Mouse (Mus musculus): Measurements from ENCODE around the gene Gm33543. TPM values are rescaled to one million over a fixed set of nuclear protein-coding genes. Genes with fewer than 3 reads are reported as not detected.

Gene Gm33543
- polyA plus RNA-seq, 1 experiment from 2014 or later: not detected

DNA sequence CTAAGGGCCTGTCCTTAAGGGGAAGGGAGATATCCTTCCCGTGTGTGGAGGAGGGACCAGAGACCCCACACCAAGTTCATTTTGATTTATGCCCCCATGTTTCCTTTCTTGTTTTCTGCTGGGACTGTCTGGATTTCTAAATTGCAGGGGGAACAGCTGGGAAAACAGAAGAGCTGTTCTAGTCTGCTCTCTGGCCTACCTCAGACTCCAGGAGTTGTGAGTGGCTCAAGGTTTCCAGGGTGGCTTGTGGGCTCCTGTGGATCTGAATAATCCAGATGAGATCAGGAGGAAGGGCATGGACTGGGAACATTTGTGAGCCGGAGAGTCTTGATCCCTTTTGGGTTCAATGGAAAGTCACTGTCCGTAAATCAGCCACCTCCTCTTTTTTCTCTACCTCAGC, 17.1 kb downstream of the Gm33543 start:
- H3K27ac ChIP-seq: no peak overlapping the region
- 57% methylated on average over 3 of the region's 3 CpGs for whole genome bisulfite sequencing
- H3K9me3 ChIP-seq (replicated peaks): no peaks in the 10 kb centered on the region
- no peak overlapping the region for H3K4me3 ChIP-seq
- no peaks in the 10 kb centered on the region for H3K36me3 ChIP-seq
- no peak overlapping the region for H3K4me2 ChIP-seq (replicated peaks)
- ATAC-seq (ENCODE audit: low FRiP score): no peak
- H3K9ac ChIP-seq: no peak overlapping the region
- no peaks in the 10 kb centered on the region for H3K27me3 ChIP-seq
- H3K4me1 ChIP-seq: 0 out of 2 replicates have a peak, but pooled peaks cover 3% of the 10 kb centered on the region

DNA sequence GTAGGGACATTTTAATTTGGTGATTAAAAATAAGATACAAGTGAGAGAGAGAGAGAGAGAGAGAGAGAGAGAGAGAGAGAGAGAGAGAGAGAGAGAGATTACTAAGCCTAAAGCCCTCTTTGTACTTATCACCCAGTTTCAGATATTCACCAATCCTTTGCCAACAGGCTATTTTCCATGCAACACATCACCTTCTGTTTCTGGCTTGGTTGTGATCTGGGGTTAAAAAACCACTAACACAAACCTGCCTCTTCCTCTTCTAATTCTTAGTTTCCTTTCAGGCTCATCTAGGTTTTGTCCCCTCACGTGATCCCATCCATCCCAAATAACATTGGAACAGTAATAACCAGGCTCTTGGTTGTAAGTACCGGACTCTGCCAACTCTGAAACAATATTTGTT, 24.2 kb downstream of the Gm33543 start:
- ATAC-seq (ENCODE audit: low FRiP score): no peak
- Histone ChIP-seq H3K9me3 (replicated peaks) (no peaks in the 10 kb centered on the region), H3K4me2 (replicated peaks) (no peak overlapping the region), H3K27me3 (no peaks in the 10 kb centered on the region), H3K9ac (no peak overlapping the region), H3K27ac (no peak overlapping the region), H3K4me1 (0 out of 2 replicates have a peak, but pooled peaks cover 7% of the 10 kb centered on the region), H3K36me3 (no peaks in the 10 kb centered on the region), H3K4me3 (no peak overlapping the region)
- 92% methylated on average over 2 of the region's 2 CpGs for WGBS

DNA sequence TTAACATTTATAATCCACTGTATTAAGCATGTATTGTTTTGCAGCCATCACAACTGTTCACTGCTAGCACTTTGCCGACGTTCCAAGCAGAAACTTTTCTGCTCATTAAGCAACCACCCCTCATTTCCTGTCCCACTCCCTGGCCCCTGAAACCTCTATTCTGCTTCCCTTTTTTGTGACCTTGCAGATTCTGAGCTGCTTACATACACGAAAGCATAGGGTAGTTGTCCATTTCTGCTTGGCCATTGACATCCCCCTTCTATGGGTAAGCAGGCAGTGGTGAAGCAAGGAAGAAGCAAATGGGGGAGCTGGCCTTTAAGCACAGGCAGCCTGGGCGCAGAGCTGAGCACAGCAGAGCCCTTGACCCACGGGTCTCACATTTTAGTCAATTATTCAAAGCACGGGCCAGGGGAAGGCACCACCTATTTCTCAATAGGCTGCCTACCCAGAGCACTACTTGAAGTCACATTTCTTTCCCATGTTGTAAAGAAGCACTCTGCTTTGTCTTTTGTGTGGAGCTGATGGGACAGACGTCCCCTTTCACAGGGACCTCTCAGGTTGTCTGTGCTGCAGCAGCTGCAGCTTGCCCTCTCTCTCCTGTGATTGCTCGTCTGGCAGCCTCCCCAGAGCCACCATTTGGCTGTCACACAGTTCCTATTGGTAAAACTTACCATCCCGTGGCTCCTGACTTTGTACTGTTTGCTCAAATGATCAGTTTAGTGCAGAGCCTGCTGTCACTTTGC, 25.1 kb downstream of the Gm33543 start:
- WGBS: 38% methylated on average over 9 of the region's 9 CpGs
- no peak for ATAC-seq (ENCODE audit: low FRiP score)

GRCm38 (mm10) chr10:95814351-95814750, 28.4 kb downstream of the Gm33543 start:
- H3K9me3 ChIP-seq (replicated peaks): no peaks in the 10 kb centered on the region
- WGBS: 94% methylated on average over 6 of the region's 6 CpGs
- 0 out of 2 replicates have a peak, but pooled peaks cover 7% of the 10 kb centered on the region for H3K4me1 ChIP-seq

More for the DNA sequence above, 25.1 kb downstream of the Gm33543 start:
- no peak overlapping the region for H3K4me3 ChIP-seq
- H3K36me3 ChIP-seq: no peaks in the 10 kb centered on the region
- H3K4me2 ChIP-seq (replicated peaks): no peak overlapping the region
- H3K27me3 ChIP-seq: no peaks in the 10 kb centered on the region
- H3K9ac ChIP-seq: no peak overlapping the region
- H3K9me3 ChIP-seq (replicated peaks): no peaks in the 10 kb centered on the region
- H3K4me1 ChIP-seq: 0 out of 2 replicates have a peak, but pooled peaks cover 7% of the 10 kb centered on the region
- H3K27ac ChIP-seq: no peak overlapping the region

GRCm38 (mm10) chr10:95811869-95812268, 30.9 kb downstream of the Gm33543 start:
- Histone ChIP-seq H3K4me1 (no peaks in the 10 kb centered on the region), H3K4me3 (no peak overlapping the region), H3K27ac (no peak overlapping the region), H3K4me2 (replicated peaks) (no peak overlapping the region), H3K9ac (no peak overlapping the region), H3K27me3 (no peaks in the 10 kb centered on the region), H3K9me3 (replicated peaks) (no peaks in the 10 kb centered on the region), H3K36me3 (no peaks in the 10 kb centered on the region)
- WGBS: 51% methylated on average over 4 of the region's 4 CpGs
- ATAC-seq (ENCODE audit: low FRiP score): no peak

More at GRCm38 (mm10) chr10:95814351-95814750, 28.4 kb downstream of the Gm33543 start:
- Histone ChIP-seq H3K36me3 (no peaks in the 10 kb centered on the region), H3K4me2 (replicated peaks) (no peak overlapping the region), H3K9ac (no peak overlapping the region), H3K4me3 (no peak overlapping the region), H3K27ac (no peak overlapping the region), H3K27me3 (no peaks in the 10 kb centered on the region)
- no peak for ATAC-seq (ENCODE audit: low FRiP score)

DNA sequence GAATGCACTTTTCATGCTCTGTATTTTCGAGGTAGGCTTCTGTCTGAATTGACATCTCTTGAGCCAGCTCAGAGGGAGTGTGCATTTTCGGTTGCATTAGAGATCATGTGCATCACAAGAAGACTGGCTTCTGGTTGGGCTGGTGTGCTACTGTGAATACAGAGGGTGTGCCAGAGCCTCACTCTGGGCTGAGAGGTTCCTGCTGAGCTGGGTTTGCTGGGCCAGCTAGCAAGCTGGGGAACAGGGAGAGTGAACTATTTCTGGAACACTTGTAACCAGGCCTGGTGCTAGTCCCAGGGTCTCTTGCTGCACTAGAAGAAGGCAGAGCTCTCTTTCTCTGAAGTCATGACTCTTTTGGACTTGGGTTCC, 41.3 kb downstream of the Gm33543 start:
- Histone ChIP-seq H3K9ac (no peak overlapping the region), H3K36me3 (no peaks in the 10 kb centered on the region), H3K27ac (no peak overlapping the region), H3K9me3 (replicated peaks) (no peaks in the 10 kb centered on the region), H3K4me2 (replicated peaks) (no peak overlapping the region), H3K4me3 (no peak overlapping the region), H3K27me3 (no peaks in the 10 kb centered on the region), H3K4me1 (0 out of 2 replicates have a peak, but pooled peaks cover 3% of the 10 kb centered on the region)
- 59% methylated on average over 2 of the region's 2 CpGs for WGBS
- no peak for ATAC-seq (ENCODE audit: low FRiP score)

GRCm38 (mm10) chr10:95800693-95801442, 41.9 kb downstream of the Gm33543 start:
- peak overlapping the region; percentile 44; the same call in 1 of the 2 replicates for H3K27ac ChIP-seq
- H3K27me3 ChIP-seq: no peaks in the 10 kb centered on the region
- no peak for ATAC-seq (ENCODE audit: low FRiP score)
- H3K4me1 ChIP-seq: 0 out of 2 replicates have a peak, but pooled peaks cover 3% of the 10 kb centered on the region
- WGBS: 61% methylated on average over 7 of the region's 7 CpGs
- H3K4me2 ChIP-seq (replicated peaks): no peak overlapping the region
- no peaks in the 10 kb centered on the region for H3K36me3 ChIP-seq
- H3K9ac ChIP-seq: no peak overlapping the region
- no peak overlapping the region for H3K4me3 ChIP-seq
- no peaks in the 10 kb centered on the region for H3K9me3 ChIP-seq (replicated peaks)

DNA sequence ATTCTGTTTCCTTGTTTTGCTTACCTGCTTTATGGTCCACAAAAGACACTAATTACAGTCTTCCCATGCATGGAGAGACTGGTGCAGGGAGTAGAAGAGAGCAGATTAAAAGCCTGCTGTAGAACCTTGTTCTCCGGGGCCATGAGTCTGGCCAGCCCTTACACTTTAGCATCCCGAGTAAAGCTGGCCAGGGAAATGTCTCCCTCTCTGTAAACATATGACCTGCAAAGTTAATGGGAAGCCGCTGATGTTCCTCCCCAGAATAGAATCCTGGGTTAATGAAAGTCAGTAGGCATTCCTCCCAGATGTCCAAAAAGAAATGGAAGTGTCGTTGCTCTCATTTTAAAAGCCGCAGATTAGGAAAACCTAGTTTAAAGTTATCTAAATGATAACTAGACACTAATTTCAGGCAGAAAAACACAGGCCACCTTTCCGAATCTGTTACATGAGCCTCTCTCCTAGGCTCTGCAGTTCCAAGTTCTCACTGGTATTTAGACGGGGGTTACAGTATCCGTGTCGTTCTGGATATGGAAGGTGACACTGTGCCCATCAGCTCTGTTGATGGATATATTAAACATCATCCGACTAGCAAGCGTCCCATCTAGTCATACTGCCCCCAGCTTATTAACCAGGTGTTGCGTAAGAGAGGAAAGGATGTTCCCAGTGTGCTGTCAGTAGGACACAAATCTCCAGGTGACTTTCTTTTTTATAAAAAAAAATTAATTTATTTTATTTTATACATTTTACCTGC, 44.9 kb downstream of the Gm33543 start:
- ATAC-seq (ENCODE audit: low FRiP score): no peak
- H3K27me3 ChIP-seq: no peaks in the 10 kb centered on the region
- H3K4me2 ChIP-seq (replicated peaks): no peak overlapping the region
- H3K4me3 ChIP-seq: no peak overlapping the region
- 92% methylated on average over 12 of the region's 12 CpGs for WGBS
- H3K9ac ChIP-seq: no peak overlapping the region
- H3K27ac ChIP-seq: no peak overlapping the region
- H3K36me3 ChIP-seq: no peaks in the 10 kb centered on the region
- H3K9me3 ChIP-seq (replicated peaks): no peaks in the 10 kb centered on the region
- 0 out of 2 replicates have a peak, but pooled peaks cover 3% of the 10 kb centered on the region for H3K4me1 ChIP-seq

DNA sequence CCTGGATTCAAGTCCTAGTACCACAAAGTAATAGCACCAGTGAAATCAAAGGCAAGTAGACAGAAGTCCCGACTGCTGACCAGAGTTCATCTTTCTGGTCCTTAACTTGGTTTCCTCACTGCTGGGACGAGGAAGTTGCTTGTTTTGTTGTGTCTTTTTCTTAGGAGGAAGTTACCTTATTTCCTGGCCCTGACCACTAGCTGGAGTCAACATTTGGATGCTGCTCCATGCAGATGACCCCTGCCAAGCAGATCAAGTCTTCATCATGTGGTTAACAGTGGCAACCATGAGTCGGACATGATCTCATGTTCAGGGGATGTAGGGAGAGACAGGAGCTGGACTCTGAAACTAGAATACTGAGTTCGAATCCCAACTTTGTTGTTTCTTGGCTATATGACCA, 47.2 kb downstream of the Gm33543 start:
- Histone ChIP-seq H3K9me3 (replicated peaks) (no peaks in the 10 kb centered on the region), H3K36me3 (no peaks in the 10 kb centered on the region), H3K4me3 (no peak overlapping the region), H3K4me2 (replicated peaks) (no peak overlapping the region), H3K4me1 (no peaks in the 10 kb centered on the region), H3K9ac (no peak overlapping the region), H3K27me3 (no peaks in the 10 kb centered on the region), H3K27ac (no peak overlapping the region)
- WGBS: 92% methylated on average over 4 of the region's 4 CpGs
- ATAC-seq (ENCODE audit: low FRiP score): no peak

DNA sequence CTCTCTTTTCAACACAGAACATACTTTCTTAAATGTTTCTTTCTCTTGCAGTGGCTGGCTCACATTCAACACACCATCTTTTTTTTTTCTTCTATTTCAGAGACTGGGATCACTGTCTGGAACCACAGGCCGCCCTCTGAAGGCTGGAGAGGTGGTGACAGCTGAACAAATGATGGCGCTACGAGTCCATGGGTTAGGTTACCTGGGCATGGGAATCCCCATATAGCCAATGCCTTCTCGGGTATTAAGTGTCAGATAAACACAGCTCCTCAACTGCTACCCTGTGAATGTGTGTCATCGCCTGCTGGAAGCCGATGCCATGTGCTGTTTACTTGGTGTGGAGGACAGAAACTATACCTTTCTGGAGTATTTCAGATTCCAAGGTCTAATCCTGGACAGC, 48.0 kb downstream of the Gm33543 start:
- no peak for ATAC-seq (ENCODE audit: low FRiP score)
- H3K4me3 ChIP-seq: no peak overlapping the region

GRCm38 (mm10) chr10:95791427-95791804, 51.3 kb downstream of the Gm33543 start:
- H3K9me3 ChIP-seq (replicated peaks): no peaks in the 10 kb centered on the region

More for the DNA sequence above, 48.0 kb downstream of the Gm33543 start:
- H3K4me1 ChIP-seq: no peaks in the 10 kb centered on the region
- no peak overlapping the region for H3K27ac ChIP-seq
- H3K4me2 ChIP-seq (replicated peaks): no peak overlapping the region
- no peak overlapping the region for H3K9ac ChIP-seq
- 77% methylated on average over 6 of the region's 6 CpGs for WGBS
- no peaks in the 10 kb centered on the region for H3K9me3 ChIP-seq (replicated peaks)
- no peaks in the 10 kb centered on the region for H3K36me3 ChIP-seq
- H3K27me3 ChIP-seq: no peaks in the 10 kb centered on the region

DNA sequence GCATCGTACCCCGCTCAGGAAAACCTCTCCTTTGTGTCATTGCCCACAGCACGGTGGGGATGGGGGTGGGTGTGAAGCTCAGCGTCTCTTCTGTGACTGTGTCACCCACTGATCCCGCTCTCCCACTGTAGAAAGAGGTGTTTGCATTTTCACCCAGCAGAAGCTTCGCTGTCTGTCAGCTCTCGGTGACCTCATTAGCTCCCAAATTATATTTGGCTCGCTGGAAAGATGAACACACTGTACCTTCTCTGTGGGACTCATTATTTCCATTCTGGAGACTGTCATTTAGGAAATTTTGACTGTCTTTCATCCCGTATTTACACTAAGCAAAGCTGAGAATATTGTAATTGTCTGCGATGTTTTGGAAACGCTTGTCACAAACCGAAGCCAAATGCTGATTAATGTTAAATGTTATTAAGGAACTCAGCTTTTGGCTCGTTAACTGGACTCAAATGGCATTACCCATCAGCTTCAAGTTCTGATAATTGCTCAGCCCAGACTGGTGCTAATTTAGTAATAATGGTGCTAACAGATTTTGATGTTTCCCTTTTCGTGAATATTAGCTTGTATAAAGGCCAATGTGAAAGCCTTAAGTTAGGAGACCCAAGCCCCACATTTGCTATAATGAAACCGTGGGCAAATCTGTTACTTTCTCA, 51.8 kb downstream of the Gm33543 start:
- no peaks in the 10 kb centered on the region for H3K4me1 ChIP-seq
- 77% methylated on average over 15 of the region's 15 CpGs for WGBS
- H3K9ac ChIP-seq: no peak overlapping the region
- ATAC-seq (ENCODE audit: low FRiP score): no peak
- H3K27me3 ChIP-seq: no peaks in the 10 kb centered on the region
- no peaks in the 10 kb centered on the region for H3K9me3 ChIP-seq (replicated peaks)
- H3K4me2 ChIP-seq (replicated peaks): no peak overlapping the region
- no peak overlapping the region for H3K27ac ChIP-seq
- no peak overlapping the region for H3K4me3 ChIP-seq
- H3K36me3 ChIP-seq: no peaks in the 10 kb centered on the region

More at GRCm38 (mm10) chr10:95791427-95791804, 51.3 kb downstream of the Gm33543 start:
- Histone ChIP-seq H3K9ac (no peak overlapping the region), H3K27ac (no peak overlapping the region), H3K4me1 (no peaks in the 10 kb centered on the region), H3K27me3 (no peaks in the 10 kb centered on the region), H3K4me2 (replicated peaks) (no peak overlapping the region), H3K4me3 (no peak overlapping the region), H3K36me3 (no peaks in the 10 kb centered on the region)
- WGBS: 89% methylated on average over 8 of the region's 8 CpGs
- no peak for ATAC-seq (ENCODE audit: low FRiP score)
